Mouse (Mus musculus): Measurements from ENCODE around the gene Synpo2.

Gene Synpo2

GRCm38 (mm10) chr3:123205065-123205464 lies 30.9 kb downstream of the Synpo2 start:
- no peak for DNase-seq (ENCODE audit: low read depth, low spot score)

DNA sequence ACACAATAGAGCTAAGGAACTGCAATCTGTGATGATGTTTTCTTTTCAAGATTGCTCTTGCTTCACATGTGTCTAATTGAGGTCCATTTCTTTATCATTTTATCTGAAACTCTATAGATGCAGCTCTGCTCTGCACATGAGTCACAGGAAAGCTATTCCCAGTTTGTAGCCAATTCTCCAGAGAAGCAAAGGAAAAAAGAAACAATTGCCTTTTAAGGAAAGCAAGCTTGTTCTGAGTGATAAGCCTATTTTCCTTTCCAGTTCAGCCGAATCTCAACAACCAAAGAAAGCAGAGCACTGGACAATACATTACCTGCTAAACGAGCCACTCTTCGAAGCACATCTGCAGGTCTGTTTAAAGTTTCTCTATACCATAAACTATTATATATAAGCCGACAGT lies 31.3 kb downstream of the Synpo2 start:
- DNase-seq (ENCODE audit: low read depth, low spot score), result no peak

- no peak for DNase-seq (ENCODE audit: low read depth, low spot score)
Measured at GRCm38 (mm10) chr3:123201798-123202197, 34.2 kb downstream of the Synpo2 start.

- DNase-seq (ENCODE audit: low read depth, low spot score), result no peak
Measured at GRCm38 (mm10) chr3:123193740-123194139, 42.2 kb downstream of the Synpo2 start.

DNA sequence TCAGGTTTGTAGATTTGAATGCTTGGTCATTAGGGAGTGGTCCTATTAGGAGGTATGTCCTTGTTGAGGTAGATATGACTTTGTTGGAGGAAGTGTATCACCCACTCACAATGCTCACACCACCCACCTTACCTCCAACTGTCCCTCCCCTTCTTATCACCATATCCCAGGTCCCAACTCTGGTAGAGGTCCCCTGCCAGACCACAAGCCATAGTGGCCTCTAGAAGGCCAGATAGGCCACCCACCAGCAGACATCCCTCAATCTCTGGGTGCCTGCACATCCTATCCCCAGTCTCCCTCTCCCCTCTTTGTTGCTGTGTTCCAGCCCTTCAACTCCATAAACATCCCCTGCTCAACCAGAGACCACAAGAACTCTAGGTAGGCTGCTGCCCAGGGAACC lies 44.3 kb downstream of the Synpo2 start:
- no peak for DNase-seq (ENCODE audit: low read depth, low spot score)

DNA sequence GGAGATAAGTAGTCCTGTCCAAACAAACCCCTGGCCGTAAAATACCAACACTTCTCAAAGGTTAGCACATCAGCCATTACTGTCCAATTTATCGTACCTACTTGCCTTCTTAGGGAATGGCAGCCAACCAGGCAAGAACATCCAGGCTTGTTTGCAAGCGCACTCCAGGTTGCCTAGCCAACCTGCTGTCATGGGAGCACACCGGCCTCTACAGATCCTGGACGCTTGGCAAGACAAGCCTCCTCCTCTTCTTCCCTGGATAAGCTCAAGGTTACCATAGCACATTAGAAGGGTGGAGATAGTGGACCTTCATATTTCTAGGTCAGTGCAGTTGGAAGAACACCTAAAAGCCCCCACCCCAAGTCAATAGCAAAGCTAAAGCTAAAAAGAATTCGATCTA lies 45.6 kb downstream of the Synpo2 start:
- no peak for DNase-seq (ENCODE audit: low read depth, low spot score)

DNA sequence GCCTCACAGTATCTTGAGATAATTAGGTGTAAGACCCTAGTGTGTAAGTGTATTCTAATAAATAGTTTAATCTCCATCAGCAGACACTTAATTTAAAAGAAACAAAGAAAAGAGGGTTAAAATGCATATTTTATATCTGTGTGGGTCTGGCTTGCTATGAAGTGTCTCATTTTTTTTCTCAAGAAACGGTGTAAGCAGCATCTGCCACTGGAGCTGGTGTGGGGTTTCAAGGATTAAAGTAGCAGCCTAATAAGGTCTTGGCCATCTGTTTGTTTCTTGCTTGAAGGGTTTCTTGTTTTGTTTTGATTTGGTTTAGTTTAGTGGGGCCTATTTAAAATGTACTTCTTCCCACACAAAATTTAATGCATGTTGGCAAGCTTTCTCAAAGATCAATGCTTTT lies 46.1 kb downstream of the Synpo2 start:
- DNase-seq (ENCODE audit: low read depth, low spot score), result no peak

DNA sequence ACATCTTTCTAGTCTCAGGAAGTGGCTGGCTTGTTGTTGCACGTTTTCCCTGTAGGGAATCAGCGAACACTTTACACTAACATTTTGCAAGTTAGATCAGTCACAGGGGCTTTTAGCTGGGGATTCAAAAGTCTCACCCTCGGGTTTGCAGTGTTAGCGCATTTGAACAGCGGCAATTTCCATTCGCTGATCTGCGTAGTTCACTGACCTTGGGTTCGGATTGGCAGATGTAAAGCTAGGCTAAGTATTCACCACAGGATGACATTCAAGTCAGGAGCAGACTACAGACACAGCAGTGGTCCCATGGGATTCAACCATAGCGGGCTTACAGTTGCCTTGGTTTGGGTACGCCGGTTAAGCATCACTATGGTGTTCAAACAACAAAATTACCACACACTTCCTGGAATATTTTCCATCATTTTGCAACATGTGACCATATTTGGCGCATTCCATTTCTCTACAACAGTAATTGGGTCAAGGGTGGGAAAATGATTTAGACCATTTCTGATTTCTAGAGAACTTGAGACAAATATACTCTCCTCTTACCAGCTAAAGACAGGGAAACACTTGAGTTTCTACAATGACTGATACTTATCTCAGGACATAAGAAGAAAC lies 47.2 kb downstream of the Synpo2 start:
- no peak for DNase-seq (ENCODE audit: low read depth, low spot score)

DNA sequence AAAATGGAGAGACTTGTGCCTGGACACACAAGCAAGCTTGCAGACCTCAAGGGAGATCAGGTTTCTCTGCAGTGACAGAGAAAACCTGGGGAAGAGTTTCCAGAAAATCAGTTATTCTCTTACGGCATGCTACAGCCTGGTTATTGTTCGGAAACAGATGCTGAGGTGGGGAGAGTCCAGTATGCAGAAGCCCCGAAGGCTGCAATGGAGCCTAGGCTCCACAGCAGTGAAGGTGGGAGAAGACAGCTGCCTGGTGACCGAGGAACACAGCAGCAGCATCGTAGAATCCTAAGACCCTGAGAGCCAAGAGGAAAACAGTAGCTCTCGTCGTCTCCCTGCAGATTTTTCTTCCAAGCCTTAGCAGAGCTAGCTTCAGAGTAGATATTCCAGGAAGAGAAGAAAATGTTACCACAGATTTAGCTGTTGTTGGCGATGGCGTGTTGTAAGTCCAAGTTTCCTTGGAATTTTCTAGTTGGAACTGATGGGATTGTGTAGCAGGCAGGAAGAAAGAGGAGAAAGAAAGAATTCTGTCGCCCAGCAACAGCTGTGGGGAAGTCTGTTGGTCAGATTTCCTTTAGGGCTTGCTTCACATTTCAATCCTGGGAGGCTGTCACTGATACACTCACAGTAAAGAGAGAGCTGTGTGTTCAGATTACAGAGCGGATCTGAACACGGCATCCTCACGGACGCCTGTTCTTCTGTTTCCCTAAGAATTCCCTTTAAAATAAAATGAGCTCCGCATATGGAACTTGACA lies 48.4 kb downstream of the Synpo2 start:
- no peak for DNase-seq (ENCODE audit: low read depth, low spot score)

GRCm38 (mm10) chr3:123185238-123185925 lies 50.6 kb downstream of the Synpo2 start:
- no peak for DNase-seq (ENCODE audit: low read depth, low spot score)

DNA sequence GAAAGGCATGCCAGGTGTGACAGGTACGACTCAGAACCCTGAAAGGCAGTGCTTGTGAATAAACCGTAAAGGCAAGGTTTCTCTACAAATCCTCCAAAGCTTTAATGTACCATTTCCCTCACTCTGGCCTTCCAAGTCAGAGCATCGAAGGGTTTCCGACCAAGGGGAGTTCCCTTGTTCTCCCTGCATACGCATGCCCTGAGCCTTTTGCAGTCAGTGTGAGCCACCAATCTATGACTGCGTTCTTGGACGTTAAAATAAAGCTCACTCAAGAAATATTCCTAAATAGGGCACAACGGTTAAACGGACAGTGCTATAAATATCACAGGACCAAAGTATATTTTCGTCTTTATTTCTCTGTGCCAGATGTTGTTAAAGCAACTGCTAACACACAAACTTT lies 51.7 kb downstream of the Synpo2 start:
- no peak for DNase-seq (ENCODE audit: low read depth, low spot score)

- no peak for DNase-seq (ENCODE audit: low read depth, low spot score)
Measured at GRCm38 (mm10) chr3:123179508-123179907, 56.4 kb downstream of the Synpo2 start.

DNA sequence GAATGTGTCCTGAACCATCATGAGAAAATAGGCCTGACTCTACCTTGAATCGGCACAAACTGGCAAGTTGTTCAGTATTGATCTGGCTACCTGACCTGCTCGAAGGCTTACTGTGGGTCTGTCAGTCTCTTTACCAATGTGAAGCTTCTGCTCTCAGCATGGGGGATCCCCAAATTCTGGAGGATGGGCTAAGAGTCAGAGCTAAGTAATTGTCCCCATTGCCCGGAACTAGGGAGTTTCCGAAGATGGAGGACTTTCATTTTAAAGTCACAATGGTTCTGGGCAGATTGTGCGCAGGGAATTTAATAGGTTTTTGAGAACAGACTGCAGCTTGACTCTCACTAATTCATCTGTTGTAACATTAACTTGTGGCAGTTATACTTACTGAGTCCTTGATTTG lies 56.9 kb downstream of the Synpo2 start:
- DNase-seq (ENCODE audit: low read depth, low spot score), result peak; percentile 85

DNA sequence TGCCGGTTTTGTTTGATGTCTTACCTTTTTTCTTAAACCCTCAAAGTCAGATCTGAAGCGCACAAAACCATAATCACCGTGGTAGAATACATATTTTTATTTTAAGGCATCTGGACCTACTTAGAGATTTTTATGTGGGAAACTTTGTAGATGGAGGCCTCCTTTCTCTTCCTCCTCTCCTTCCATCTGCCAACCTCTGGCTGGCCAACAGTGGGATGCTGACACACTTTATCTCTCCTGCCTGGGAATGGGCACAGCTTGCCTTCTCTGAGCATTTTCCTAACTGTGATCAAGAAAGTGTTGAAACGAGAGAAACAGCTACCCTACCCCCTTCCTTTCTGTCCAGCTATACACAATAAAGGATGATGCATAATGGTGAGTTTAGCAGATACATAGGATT lies 57.5 kb downstream of the Synpo2 start:
- no peak for DNase-seq (ENCODE audit: low read depth, low spot score)

DNA sequence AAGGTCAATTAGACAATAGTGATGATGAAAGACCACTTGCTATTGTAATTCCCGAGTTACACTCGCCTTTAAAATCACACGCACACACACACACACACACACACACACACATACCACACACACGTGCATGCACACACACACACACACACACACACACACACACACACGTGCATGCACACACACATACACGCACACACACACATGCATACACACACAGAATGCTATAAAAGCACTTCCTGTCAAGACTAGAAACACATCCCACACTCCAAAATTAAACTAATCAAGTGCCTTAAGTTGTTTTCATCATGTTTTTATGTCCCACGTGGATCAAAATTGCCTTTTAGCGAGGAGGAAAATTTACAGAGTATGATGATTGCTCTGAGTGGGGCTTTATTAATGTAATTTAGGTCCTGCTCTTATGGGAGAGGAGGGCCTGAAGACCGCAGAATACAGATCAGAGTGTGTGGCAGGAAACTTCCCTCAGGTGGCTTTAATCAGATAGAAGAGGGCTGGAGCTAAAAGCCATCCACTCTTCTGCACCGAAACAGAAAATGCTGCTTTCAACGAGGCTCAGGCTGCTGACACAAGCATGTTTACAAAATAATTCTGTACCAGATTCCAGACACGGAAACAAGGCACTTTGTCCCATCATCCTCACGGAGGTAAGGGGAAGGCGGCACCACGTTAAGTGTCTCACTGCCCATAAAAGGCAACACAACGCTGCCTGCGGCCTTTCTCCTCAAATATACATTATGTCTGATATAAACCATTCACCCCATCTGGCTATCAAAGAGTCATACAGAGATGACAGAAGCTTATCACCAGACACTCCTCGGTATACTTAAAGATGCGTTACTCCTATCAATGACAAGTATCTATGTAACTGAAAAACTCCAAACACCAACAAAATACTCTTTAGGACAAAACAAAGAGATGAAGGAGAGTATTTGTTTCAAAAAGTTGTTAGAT lies 59.3 kb downstream of the Synpo2 start:
- DNase-seq (ENCODE audit: low read depth, low spot score), result peak; percentile 3

DNA sequence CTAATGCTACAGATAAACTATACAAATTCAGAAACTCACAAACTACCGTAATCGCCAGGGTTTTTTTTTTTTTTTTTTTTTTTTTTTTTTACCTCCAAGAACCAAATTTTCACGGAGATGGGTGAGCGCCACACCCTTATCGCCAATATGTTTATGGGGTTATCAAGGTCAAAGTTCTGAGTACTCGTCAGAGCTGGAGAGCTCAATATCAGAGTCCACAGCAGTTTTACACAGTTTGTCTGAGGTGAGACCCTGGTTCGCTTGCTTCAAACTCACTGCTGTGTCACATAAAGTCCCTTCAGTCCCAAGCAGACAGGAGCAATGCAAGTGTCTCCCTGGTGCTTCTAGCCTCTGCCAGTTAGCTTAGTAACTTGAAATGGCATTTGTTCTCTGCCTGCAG lies 60.8 kb downstream of the Synpo2 start:
- no peak for DNase-seq (ENCODE audit: low read depth, low spot score)

DNA sequence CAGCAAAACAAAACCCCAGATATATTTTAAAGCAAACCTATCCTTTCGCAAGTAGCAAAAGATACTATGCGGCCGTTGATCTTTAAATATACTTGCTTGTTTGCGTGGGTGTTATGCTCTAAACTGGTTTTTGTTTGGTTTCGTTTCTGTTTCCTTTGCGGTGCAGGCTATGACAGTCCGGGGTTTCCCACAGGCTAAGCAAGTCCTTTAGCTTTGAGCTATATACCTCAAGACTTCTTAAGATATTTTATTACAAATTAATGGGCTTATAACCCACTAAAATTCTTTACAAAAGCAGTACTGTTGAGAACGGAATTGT lies 61.6 kb downstream of the Synpo2 start:
- DNase-seq (ENCODE audit: low read depth, low spot score), result peak; percentile 82

DNA sequence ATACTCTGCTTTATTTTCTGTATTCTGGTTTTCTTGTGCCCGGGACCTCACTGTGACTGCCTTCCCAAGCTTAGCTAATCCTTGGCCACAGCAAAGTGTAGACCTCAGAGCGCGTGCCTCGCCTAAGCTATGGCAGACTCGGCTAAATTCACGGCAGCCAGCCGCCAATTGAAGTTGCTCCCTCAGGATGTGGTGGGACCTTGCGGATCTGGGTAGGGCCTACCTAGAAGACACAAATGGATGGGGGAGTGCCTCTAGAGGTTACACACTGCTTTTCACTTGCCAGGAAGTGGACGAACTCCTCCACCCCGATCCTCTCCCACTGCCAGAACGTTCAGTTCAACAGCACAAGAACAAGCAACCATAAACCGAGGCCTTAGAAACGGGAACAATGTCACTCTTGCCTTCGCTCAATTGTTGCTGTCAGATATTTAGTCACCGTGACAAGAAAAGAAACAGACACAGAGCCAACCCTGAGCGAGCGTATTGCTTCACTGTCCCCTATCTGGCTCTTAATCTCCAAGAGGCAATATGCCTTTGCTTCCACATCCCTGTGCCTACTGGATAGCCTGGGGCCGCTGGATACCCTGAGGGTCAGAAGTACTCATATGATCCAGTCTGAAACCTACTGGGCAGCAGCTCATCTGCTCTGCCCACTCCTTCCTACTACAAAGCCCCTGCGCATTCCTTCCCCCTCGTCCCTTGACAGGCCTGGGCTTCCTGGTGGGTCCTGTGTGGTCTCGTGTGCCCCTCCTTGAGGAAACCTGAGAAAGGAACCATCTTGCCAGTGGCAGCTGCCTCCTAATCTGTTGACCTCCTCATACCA lies 62.2 kb downstream of the Synpo2 start:
- DNase-seq (ENCODE audit: low read depth, low spot score), result no peak

GRCm38 (mm10) chr3:123172151-123172550 lies 63.8 kb downstream of the Synpo2 start:
- DNase-seq (ENCODE audit: low read depth, low spot score), result peak; percentile 8

DNA sequence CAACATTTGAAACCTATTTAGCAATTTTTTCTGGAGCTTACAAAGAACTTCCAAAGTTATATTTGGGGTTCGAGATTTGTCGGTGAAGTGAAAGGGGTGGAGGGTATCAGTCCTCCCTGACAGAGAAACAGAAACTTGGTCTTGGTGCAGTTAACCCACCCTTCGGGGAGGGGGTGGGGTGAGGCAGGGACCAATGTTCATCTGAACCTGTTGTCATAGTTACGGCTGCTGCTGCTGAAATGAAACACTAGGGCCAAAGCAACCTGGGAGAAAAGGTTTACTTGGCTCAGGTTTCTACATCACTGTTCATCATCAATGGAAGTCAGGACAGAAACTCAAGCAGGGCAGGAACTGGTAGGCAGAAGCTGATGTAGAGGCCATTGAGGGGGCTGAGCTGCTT lies 66.6 kb downstream of the Synpo2 start:
- DNase-seq (ENCODE audit: low read depth, low spot score), result no peak

GRCm38 (mm10) chr3:123168815-123169214 lies 67.1 kb downstream of the Synpo2 start:
- peak; percentile 68 for DNase-seq (ENCODE audit: low read depth, low spot score)
